In genomic region chr6:43434365-43434764, GRCm38 (mm10) we compare ENCODE assay signal across 26 mouse cellular contexts.
"Had no signal": no experiment of that assay in that cellular context is flagged by ENCODE, and none has a peak within 500 bp of the region (broad histone marks: within the 10 kb centered on the region; RNA-seq: fewer than 3 reads in every experiment).

No protein-coding gene starts in this region.

- H3K4me1 ChIP-seq: heart, embryonic 13.5 days; heart, embryonic 15.5 days; hindbrain, embryonic 13.5 days; hindbrain, embryonic 15.5 days; kidney, embryonic 15.5 days; limb, embryonic 13.5 days; limb, embryonic 15.5 days; liver, embryonic 12.5 days had no signal

- H3K27me3 ChIP-seq: heart, embryonic 13.5 days; heart, embryonic 15.5 days; hindbrain, embryonic 13.5 days; hindbrain, embryonic 15.5 days; kidney, embryonic 15.5 days; limb, embryonic 13.5 days; limb, embryonic 15.5 days; liver, embryonic 12.5 days had no signal

- H3K4me3 ChIP-seq: heart, embryonic 13.5 days; heart, embryonic 15.5 days; hindbrain, embryonic 13.5 days; hindbrain, embryonic 15.5 days; kidney, embryonic 15.5 days; limb, embryonic 13.5 days; limb, embryonic 15.5 days; liver, embryonic 12.5 days had no signal

- H3K9me3 ChIP-seq: heart, embryonic 13.5 days; heart, embryonic 15.5 days; hindbrain, embryonic 13.5 days; hindbrain, embryonic 15.5 days; kidney, embryonic 15.5 days; limb, embryonic 13.5 days; limb, embryonic 15.5 days; liver, embryonic 12.5 days had no signal

- H3K9ac ChIP-seq: heart, embryonic 13.5 days; heart, embryonic 15.5 days; hindbrain, embryonic 13.5 days; hindbrain, embryonic 15.5 days; kidney, embryonic 15.5 days; limb, embryonic 13.5 days; limb, embryonic 15.5 days; liver, embryonic 12.5 days; liver, embryonic 14.5 days had no signal

- H3K27ac ChIP-seq: heart, embryonic 13.5 days; heart, embryonic 15.5 days; hindbrain, embryonic 13.5 days; hindbrain, embryonic 15.5 days; hindbrain, postnatal 0 days; kidney, embryonic 15.5 days; kidney, postnatal 0 days; limb, embryonic 13.5 days; limb, embryonic 15.5 days; liver, embryonic 12.5 days; liver, embryonic 14.5 days had no signal

- H3K4me2 ChIP-seq: heart, embryonic 11.5 days; heart, embryonic 13.5 days; heart, embryonic 15.5 days; hindbrain, embryonic 13.5 days; hindbrain, embryonic 15.5 days; kidney, embryonic 15.5 days; limb, embryonic 13.5 days; limb, embryonic 15.5 days; liver, embryonic 12.5 days had no signal

- ATAC-seq: hindbrain, postnatal 0 days; intestine, embryonic 16.5 days; liver, embryonic 12.5 days had no signal

- DNase-seq: gastrocnemius, postnatal 14 days; gastrocnemius, postnatal 36 days; heart, adult 18-20 months; heart, postnatal 14 days; heart, postnatal 36 days; kidney, adult 11 months; kidney, adult 2 months; kidney, adult 9 months; kidney, postnatal 14 days; kidney, postnatal 36 days; layer of hippocampus, adult 9-11 months; layer of hippocampus, postnatal 36 days; left cerebral cortex, postnatal 4 days had no signal

- H3K36me3 ChIP-seq: heart, embryonic 13.5 days; heart, embryonic 15.5 days; hindbrain, embryonic 13.5 days; hindbrain, embryonic 15.5 days; kidney, embryonic 15.5 days; limb, embryonic 13.5 days; limb, embryonic 15.5 days; liver, embryonic 12.5 days had no signal
